Mouse (Mus musculus) stomach, adult 2 months (tissue): ENCODE measurements around the gene Pak1. TPM values are rescaled to one million over a fixed set of nuclear protein-coding genes. Genes with fewer than 3 reads are reported as not detected.

Source experiments
- polyA plus RNA-seq: library from polyadenylated mRNA; depleted of rRNA; stranded (reverse); fragments of >200 nt; gene quantifications from 2 replicates; pipeline ENCODE4 v1.2.3, GENCODE M21; 2012; rRNA removed

Gene Pak1
- 10.5 and 14.2 TPM in 2 replicates for polyA plus RNA-seq

DNA sequence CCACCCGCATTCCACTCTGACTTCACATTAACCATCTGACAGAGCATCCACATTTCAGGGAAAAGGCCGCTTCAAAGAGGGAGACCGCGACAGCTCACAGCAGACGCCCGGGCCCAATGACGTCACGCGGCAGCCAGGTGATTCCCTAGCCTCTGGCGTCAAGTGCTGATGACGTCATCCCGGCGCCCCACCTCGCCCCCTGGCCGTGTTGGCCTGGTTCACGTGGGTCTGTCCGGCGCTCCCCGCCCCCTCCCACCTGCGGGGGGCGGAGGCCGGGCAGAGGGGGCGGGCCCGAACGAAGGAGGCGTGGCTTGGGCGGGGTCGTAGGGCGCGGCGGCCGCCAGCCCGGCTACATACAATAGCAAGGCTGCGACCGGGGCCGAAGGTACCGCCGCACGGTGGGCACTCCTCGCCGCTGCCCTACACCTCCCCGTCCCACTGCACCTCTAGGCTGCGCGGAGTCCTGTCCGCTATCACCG lies at the start of gene Pak1:
Gene Pak1, plus strand, starts transcription at position 352 of the 479 bp plus-strand sequence.

DNA sequence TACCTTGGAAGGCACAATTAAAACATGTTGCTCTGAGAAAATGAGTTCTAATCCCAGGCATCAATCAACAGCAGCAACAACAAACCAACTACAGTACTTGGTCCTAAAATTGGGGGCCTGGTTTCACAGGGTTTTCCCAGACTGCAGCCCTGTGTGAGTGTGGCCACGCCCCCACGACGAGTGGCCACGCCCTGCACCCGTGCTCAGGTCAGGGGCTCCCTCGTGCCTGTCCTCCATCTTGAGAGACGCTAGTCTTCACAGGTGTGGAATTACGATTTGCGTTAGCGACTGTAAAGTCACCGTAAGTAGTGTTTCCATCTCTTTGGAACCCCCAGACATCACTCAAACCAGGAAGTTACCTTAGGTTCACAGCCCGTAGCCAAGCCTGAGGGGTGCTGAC lies 131.4 kb downstream of the Pak1 start, which contains the start of gene Gdpd4:
Gene Gdpd4, plus strand, starts transcription at position 214 of the 400 bp plus-strand sequence.

Other genes with a start within 250 kb of the Pak1 start
- gene Aamdc, start 209.0 kb upstream of the Pak1 start, polyA plus RNA-seq = 3.5 TPM in 2 replicates
- gene Rsf1, start 208.7 kb upstream of the Pak1 start, polyA plus RNA-seq = 0.17 and 0.29 TPM in 2 replicates
- gene Clns1a, start 91.9 kb upstream of the Pak1 start, polyA plus RNA-seq = 11.2 and 13.3 TPM in 2 replicates
- 4.5 and 5.8 TPM in 2 replicates for gene Aqp11, start 50.3 kb upstream of the Pak1 start, polyA plus RNA-seq
- not detected in 2 replicates for gene Gdpd4, start 131.4 kb downstream of the Pak1 start, polyA plus RNA-seq